12 mouse cellular contexts compared by ENCODE assay signal in genomic region chr9:113471781-113472180, GRCm38 (mm10).
DNase-seq lines count a peak whose midpoint lies in the region; ATAC-seq lines count a peak whose summit lies in the region.
"Had no signal": no experiment of that assay in that cellular context is flagged by ENCODE, and none has a peak within 500 bp of the region (broad histone marks: within the 10 kb centered on the region; RNA-seq: fewer than 3 reads in every experiment).

No protein-coding gene starts in this region.

- no peaks in the 10 kb centered on the region for H3K36me3 ChIP-seq in heart, embryonic 12.5 days
- H3K36me3 ChIP-seq: heart, embryonic 15.5 days had no signal

- H3K9ac ChIP-seq in heart, embryonic 12.5 days = no peak overlapping the region
- H3K9ac ChIP-seq: heart, embryonic 15.5 days; liver, embryonic 14.5 days had no signal

- DNase-seq in heart, adult 18-20 months = peak; percentile 36 to 52
- peak; percentile 75 for DNase-seq in brain, embryonic 18.5 days (ENCODE audit: low read depth, low spot score)
- peak; percentile 38 for DNase-seq in layer of hippocampus, adult 9-10 months (ENCODE audit: low spot score)
- DNase-seq in right cerebral cortex, postnatal 10 days (ENCODE audit: low spot score in 2 of 2) = peak; percentile 87 to 95
- no peak for DNase-seq in cerebellum, postnatal 25 days
- no peak for DNase-seq in embryo, embryonic 11 days
- no peak for DNase-seq in thymus, postnatal 0 days (ENCODE audit: low spot score)
- DNase-seq: kidney, postnatal 25 days had no signal

- 0 out of 2 replicates have a peak, but pooled peaks cover under 1% of the 10 kb centered on the region for H3K9me3 ChIP-seq in heart, embryonic 12.5 days (replicated peaks)
- H3K9me3 ChIP-seq: heart, embryonic 15.5 days had no signal

- no peaks in the 10 kb centered on the region for H3K27me3 ChIP-seq in heart, embryonic 12.5 days (replicated peaks)
- H3K27me3 ChIP-seq: heart, embryonic 15.5 days had no signal

- no peaks in the 10 kb centered on the region for H3K4me1 ChIP-seq in heart, embryonic 12.5 days (replicated peaks)
- H3K4me1 ChIP-seq: heart, embryonic 15.5 days had no signal

- 80% methylated on average over 6 of the region's 6 CpGs for WGBS in heart, embryonic 12.5 days

- H3K4me3 ChIP-seq in heart, embryonic 12.5 days = no peak overlapping the region
- H3K4me3 ChIP-seq: heart, embryonic 15.5 days had no signal

- no peak overlapping the region for H3K27ac ChIP-seq in heart, embryonic 12.5 days (ENCODE audit: poor library complexity, severe bottlenecking)
- H3K27ac ChIP-seq: heart, embryonic 15.5 days; liver, embryonic 14.5 days had no signal

- no peak overlapping the region for H3K4me2 ChIP-seq in heart, embryonic 12.5 days
- H3K4me2 ChIP-seq: heart, embryonic 15.5 days had no signal

- ATAC-seq in heart, embryonic 12.5 days (ENCODE audit: insufficient number of reproducible peaks, low FRiP score) = no peak
- ATAC-seq: CD4-positive, CD25-positive, alpha-beta regulatory T cell, adult 4 months had no signal

Comparison
In these comparisons a context has a peak if more than half of its experiments do, and no peak if none do; other contexts are left out.
1. DNase-seq: peak in heart, adult 18-20 months (2 of 2), brain, embryonic 18.5 days (single experiment), layer of hippocampus, adult 9-10 months (single experiment) and right cerebral cortex, postnatal 10 days (2 of 2); none in cerebellum, postnatal 25 days (0 of 2), embryo, embryonic 11 days (single experiment) and thymus, postnatal 0 days (single experiment).